Mouse (Mus musculus) spleen, postnatal 4 days (tissue): Measurements from ENCODE around the gene Prss40.

Experiments used
- DNase-seq, 2 experiments: peaks; one replicate each; pipeline ENCODE4 v3.0.0; 2022; ENCODE audit warnings: low spot score in 2 of 2

Gene Prss40

DNA sequence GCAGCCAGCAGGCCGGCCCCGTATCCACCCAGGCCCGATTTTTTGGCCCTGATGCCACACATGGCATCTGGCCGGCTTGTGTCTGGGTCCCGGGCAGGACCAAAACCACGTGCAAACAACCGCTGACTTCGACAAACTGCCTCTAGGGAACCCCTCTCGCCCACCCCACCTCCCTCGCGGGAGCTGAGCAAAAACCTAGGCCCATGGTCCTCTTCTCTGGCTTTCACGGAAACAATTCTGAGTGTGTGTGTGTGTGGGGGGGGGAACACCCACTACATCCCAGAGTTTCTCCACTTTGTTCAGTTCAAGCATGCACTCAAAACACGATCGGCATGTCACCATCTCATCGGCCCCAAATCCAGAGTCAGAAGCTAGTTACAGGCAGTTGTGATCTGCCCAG, at the start of gene Prss40:
Gene Prss40 (minus strand): TSS at position 101 of the 400 bp plus-strand sequence.
- DNase-seq, result no peak

- peak; percentile 28 to 77 for DNase-seq
These were observed 41.6 kb upstream of the Prss40 start for GRCm38 (mm10) chr1:34602363-34602762.

DNA sequence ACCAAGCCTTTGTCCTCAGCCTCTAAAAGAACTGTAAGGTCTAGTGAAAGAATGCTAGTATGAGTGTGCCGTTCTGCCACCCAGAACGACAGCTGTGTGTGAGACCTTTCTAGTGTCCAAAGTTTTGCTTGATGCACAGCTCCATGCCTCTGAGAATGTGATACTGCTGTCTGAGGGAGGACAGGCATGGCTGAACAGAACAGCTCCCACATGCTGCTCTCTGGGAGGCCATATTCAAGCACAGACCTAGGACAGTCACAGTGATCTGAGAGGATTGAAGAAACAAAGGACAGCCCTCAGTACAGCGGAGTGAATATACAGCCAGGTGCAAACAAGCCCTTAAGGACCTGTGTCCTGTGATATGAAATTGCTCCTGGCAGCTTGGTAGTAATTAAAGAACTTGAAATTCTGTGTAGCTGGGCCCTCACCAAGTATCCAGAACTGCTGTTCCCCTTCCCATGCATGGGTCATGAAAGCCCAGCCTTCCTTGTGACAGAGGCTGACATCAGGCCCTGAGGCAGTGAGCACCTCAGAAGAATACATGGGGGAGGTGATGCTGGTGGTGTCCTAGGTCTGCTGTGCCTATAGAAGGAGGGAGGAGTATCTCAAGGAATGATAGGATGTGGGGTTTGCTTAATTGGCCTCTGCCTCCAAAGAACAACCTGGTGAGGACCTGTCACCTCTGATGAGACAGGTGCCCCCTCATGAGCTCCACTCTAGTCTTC, 40.7 kb upstream of the Prss40 start:
- no peak for DNase-seq

- no peak for DNase-seq
These were observed 39.3 kb upstream of the Prss40 start for GRCm38 (mm10) chr1:34600000-34600399.

DNA sequence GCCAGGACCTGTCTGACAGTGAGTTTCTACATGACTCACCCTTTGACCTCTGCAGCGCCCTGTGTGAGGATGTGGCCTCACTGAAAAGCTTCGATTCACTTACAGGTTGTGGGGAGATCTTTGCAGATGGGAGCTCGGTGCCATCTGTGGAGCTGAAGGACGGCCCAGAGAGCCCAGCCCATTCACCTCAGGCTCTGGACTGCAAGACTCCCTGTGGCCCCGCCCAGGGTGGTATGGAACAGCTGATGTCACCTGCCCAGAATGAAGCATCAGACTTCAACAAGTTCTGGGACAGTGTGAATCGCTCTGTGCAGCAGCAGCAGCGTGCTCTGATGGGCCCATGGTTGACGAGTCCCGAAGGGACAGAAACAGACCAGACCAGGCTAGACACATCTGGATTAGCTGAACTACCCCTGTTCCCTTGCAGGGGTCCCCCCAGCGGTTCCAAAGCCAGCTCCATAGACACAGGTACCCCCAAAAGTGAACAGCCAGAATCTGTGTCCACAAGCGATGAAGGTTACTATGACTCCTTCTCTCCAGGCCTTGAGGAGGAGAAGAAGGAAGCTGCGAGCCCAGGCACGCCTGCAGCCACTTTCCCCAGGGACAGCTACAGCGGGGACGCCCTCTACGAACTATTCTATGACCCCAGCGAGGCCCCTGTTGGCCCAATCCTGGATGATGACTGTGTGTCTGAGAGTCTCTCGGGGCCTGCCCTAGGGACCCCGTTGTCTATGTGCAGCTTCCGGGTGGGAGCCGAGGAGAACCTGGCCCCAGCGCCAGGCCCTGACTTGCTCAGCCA, 26.8 kb upstream of the Prss40 start:
- DNase-seq, result no peak

- no peak for DNase-seq
These were observed 24.0 kb upstream of the Prss40 start for GRCm38 (mm10) chr1:34584736-34585135.

- DNase-seq, result no peak
These were observed 23.1 kb upstream of the Prss40 start for GRCm38 (mm10) chr1:34583821-34584263.

DNA sequence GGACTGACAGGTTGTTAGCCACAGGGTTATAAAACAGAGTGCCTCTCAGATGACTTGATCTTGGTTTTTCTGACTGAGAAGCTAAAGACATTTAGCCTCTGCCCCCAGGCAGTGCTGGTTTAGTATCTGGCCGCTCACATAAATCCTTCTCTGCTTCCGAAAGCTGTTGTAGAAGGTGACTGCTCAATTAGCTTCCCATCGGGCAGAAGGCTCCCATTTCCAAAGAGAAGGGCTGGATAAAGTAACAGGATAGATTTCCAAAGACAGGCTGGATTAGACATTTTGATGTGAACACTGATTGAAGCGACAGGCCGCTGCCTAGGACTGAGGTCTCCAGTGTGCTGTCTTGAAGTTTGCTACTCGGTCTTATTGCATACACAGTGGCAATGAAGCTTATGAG, 21.5 kb upstream of the Prss40 start:
- DNase-seq, result no peak

GRCm38 (mm10) chr1:34579782-34580356, 19.1 kb upstream of the Prss40 start:
- no peak for DNase-seq

- DNase-seq, result peak; percentile 52 to 83
These were observed 18.4 kb upstream of the Prss40 start, which contains the start of gene Amer3 for GRCm38 (mm10) chr1:34578851-34579781. Amer3 (plus strand) TSS chr1:34579657.

GRCm38 (mm10) chr1:34573221-34573620, 12.5 kb upstream of the Prss40 start:
- no peak for DNase-seq

- no peak for DNase-seq
These were observed 10.7 kb upstream of the Prss40 start for GRCm38 (mm10) chr1:34571431-34571830.

GRCm38 (mm10) chr1:34569876-34570275, 9.1 kb upstream of the Prss40 start:
- no peak for DNase-seq

GRCm38 (mm10) chr1:34568120-34568519, 7.4 kb upstream of the Prss40 start:
- DNase-seq, result no peak

DNA sequence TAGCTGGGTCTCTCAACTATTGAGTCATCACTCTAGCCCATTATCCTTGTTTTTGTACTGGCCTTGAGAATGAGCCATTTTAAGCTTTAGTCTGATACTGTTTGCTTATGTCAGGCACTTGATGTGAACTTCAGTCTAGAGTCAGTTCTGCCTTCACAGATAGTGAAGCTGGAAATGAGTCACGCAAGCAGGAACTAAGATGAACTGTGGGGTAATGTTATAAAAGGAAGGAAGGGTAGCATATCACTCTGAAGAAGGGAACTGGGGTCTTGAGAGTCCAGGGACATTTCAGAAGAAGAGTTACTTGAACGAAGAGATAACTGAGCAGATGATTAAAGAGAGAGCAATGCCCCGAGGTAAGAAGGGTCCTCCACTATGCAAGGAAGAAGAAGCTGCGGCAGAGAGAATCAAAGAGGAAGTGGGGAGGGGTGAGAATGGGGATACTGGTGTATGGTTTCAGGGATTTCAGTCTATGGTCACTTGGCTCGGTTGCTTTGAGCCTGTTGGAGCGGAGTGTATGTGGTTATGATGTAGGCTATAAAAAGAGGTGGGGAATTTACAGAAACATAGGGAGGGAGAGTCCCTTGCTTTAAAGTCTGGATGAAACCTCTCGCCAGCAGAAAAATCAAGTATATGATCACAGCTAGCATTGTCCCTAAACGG, 3.8 kb upstream of the Prss40 start:
- DNase-seq, result no peak

DNA sequence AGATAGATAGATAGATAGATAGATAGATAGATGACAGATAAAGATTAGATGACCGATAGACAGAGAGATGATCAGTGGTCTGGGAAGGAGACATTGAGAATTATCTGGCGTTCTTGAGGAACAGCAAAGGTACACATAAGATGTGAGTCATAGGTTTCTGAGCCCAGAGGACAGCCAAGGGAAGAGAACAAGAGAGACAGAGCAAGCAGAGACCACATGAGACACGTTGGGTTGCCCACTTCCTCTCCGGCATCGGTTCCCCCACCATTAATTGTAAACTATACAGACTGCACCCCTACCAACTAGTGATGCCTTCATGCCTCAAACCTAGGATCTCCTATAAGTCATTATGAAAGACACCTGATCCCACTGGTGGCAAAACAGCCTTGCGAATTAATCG, 6.5 kb downstream of the Prss40 start:
- no peak for DNase-seq

DNA sequence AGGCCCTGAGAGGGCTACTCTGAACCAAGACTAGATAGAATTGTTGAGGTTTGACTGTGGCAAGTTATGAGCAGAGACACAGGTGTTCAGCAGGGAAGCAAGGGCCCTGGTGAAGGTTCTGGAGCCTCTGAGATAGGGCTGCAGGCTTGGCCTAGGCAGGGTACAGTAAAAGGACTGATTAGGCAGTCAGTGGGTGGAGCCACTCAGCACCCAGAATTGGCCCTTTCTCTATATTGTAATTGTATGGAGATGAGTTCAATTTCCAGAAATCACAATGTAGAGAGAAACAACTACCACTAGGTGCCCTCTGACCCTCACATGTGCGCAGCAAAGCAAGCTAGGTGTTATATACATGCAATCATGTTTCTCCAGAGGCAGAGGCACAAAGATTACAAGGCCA, 7.1 kb downstream of the Prss40 start:
- DNase-seq, result no peak

- no peak for DNase-seq
These were observed 13.7 kb downstream of the Prss40 start for GRCm38 (mm10) chr1:34547074-34547473.

- no peak for DNase-seq
These were observed 23.8 kb downstream of the Prss40 start for GRCm38 (mm10) chr1:34536767-34537485.

DNA sequence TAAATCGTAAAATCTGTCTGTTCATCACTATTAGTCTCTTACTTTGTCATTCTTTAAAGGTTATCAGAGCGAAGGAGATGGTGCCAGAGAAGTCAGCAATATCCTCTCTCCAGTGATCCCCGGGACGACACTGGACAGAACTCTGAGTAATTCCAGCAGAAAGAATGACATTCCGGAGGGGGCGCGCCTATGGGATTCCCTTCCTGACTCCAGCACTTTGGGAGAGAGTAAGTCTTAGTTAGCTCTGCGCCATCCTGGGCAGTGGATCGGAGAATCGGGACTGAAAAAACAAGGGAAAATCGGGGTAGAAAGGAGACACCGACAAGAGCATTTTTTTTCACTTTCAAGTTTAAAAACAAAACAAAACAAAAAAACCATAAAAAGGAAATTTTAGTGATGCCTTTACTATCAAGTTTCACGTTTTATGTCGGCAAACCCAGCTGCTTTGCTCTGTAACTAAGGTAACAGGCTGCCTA, 24.4 kb downstream of the Prss40 start:
- no peak for DNase-seq
